Mouse (Mus musculus) right cerebral cortex, postnatal 10 days (tissue): Measurements from ENCODE around the gene Moap1.

Experiments used
- DNase-seq, 2 experiments: peaks; one replicate each; pipeline ENCODE4 v3.0.0; 2021; ENCODE audit warnings: low spot score in 2 of 2

Gene Moap1

GRCm38 (mm10) chr12:102705906-102706640 lies 37.4 kb downstream of the Moap1 start:
- peak in 1 of 2 experiments; percentile 39 for DNase-seq

GRCm38 (mm10) chr12:102705216-102705871 lies 38.1 kb downstream of the Moap1 start:
- DNase-seq = peak; percentile 93 to 94

GRCm38 (mm10) chr12:102704457-102705198 lies 38.8 kb downstream of the Moap1 start, which contains the start of gene Itpk1:
Gene Itpk1, minus strand, starts transcription at chr12:102704930.
- DNase-seq = peak in 1 of 2 experiments; percentile 74

- DNase-seq = no peak
These were observed 39.5 kb downstream of the Moap1 start for GRCm38 (mm10) chr12:102703921-102704408.

- DNase-seq = no peak
These were observed 40.0 kb downstream of the Moap1 start for GRCm38 (mm10) chr12:102703441-102703840.

GRCm38 (mm10) chr12:102703111-102703412 lies 40.4 kb downstream of the Moap1 start:
- DNase-seq = peak in 1 of 2 experiments; percentile 73

GRCm38 (mm10) chr12:102702356-102703110 lies 40.9 kb downstream of the Moap1 start:
- DNase-seq = peak; percentile 82 to 91

GRCm38 (mm10) chr12:102701691-102702207 lies 41.7 kb downstream of the Moap1 start:
- no peak for DNase-seq

- DNase-seq = no peak
These were observed 43.0 kb downstream of the Moap1 start for GRCm38 (mm10) chr12:102700453-102700852.

GRCm38 (mm10) chr12:102699156-102699555 lies 44.3 kb downstream of the Moap1 start:
- no peak for DNase-seq

GRCm38 (mm10) chr12:102698089-102698684 lies 45.3 kb downstream of the Moap1 start:
- no peak for DNase-seq

GRCm38 (mm10) chr12:102697381-102697780 lies 46.1 kb downstream of the Moap1 start:
- no peak for DNase-seq

- DNase-seq = no peak
These were observed 46.7 kb downstream of the Moap1 start for GRCm38 (mm10) chr12:102696635-102697354.

GRCm38 (mm10) chr12:102695369-102696239 lies 47.9 kb downstream of the Moap1 start:
- DNase-seq = peak; percentile 84 to 85
